Mouse (Mus musculus) limb, embryonic 14.5 days (tissue): ENCODE results near the gene Tecta. TPM values are rescaled to one million over a fixed set of nuclear protein-coding genes. Genes with fewer than 3 reads are reported as not detected.
A peak's percentile ranks its signal among the peaks of the same experiment; 100 is the strongest.

Source experiments
- ATAC-seq: fragments of 200-750 bp; cut with Nextera tagmentation; 2 replicates; pipeline ENCODE4 v1.8.0; 2017; ENCODE audit warnings: low read depth, moderate number of reproducible peaks, moderate TSS enrichment; ENCODE audit not compliant: low FRiP score
- DNase-seq: peaks from one replicate; pipeline ENCODE4 v3.0.0-alpha.2; 2015; ENCODE audit warnings: low spot score
- H3K27ac ChIP-seq: fragments of 300-500 bp; sonication (generic); replicated peaks from 2 replicates; pipeline ENCODE4 v1.5.1; 2014; ENCODE audit warnings: low read depth, mild to moderate bottlenecking, low read length, moderate library complexity, mixed read lengths
- H3K27me3 ChIP-seq: fragments of 300-500 bp; sonication (generic); 2 replicates; pipeline ENCODE4 v1.6.1; 2014; ENCODE audit warnings: low read length, mixed read lengths; ENCODE audit not compliant: control insufficient read depth, insufficient read depth
- H3K36me3 ChIP-seq: fragments of 300-500 bp; sonication (generic); 2 replicates; pipeline ENCODE4 v1.6.1; 2014; ENCODE audit warnings: mild to moderate bottlenecking, low read length, moderate library complexity, mixed read lengths; ENCODE audit not compliant: control insufficient read depth, insufficient read depth
- H3K4me1 ChIP-seq: fragments of 300-500 bp; sonication (generic); 2 replicates; pipeline ENCODE4 v1.6.1; 2014; ENCODE audit warnings: antibody characterized with exemption, low read length, mixed read lengths; ENCODE audit not compliant: control insufficient read depth, insufficient read depth
- H3K4me2 ChIP-seq: fragments of 300-500 bp; sonication (generic); replicated peaks from 2 replicates; pipeline ENCODE4 v1.6.1; 2014; ENCODE audit warnings: low read depth, mild to moderate bottlenecking, low read length, moderate library complexity; ENCODE audit not compliant: severe bottlenecking
- H3K4me3 ChIP-seq: fragments of 300-500 bp; sonication (generic); replicated peaks from 2 replicates; pipeline ENCODE4 v1.5.1; 2014; ENCODE audit warnings: low read length
- H3K9ac ChIP-seq: fragments of 300-500 bp; sonication (generic); 2 replicates; pipeline ENCODE4 v1.6.1; 2014; ENCODE audit warnings: mild to moderate bottlenecking, low read depth, low read length, moderate library complexity; ENCODE audit not compliant: severe bottlenecking
- H3K9me3 ChIP-seq: fragments of 300-500 bp; sonication (generic); 2 replicates; pipeline ENCODE4 v1.6.1; 2016; ENCODE audit warnings: low read length; ENCODE audit not compliant: control insufficient read depth
- POLR2A ChIP-seq: fragments of 200-500 bp; IDR thresholded peaks from 2 replicates; pipeline ENCODE4 v1.8.0; 2012; ENCODE audit warnings: inconsistent platforms, mild to moderate bottlenecking, moderate library complexity, borderline replicate concordance; ENCODE audit not compliant: insufficient read depth, insufficient read length; ENCODE audit errors: extremely low read depth
- WGBS: fragments of 180-500 bp; shearing (Covaris S2); extraction: QIAGEN DNeasy Blood & Tissue Kit; methylation state at CpG from one replicate; pipeline ENCODE4 v1.1.7; 2014; 5-methylcytosine and 5-hydroxymethylcytosine counted together
- polyA plus RNA-seq, 2 experiments: library from polyadenylated mRNA; depleted of rRNA in 1 of 2; stranded (reverse) in 1 of 2; unstranded in 1 of 2; fragments of >200 nt; fragmentation: Nextera tagmentation in 1 of 2; extraction: Ambion mirVana in 1 of 2; gene quantifications; 2 replicates each; pipeline versions ENCODE4 v1.2.1 to v1.2.3; 2012 to 2014

Tecta gene
- polyA plus RNA-seq, 2 experiments = 0.10 to 0.88 TPM

GRCm38 (mm10) chr9:42349791-42350190 is 49.9 kb downstream of the Tecta start:
- Histone ChIP-seq H3K4me2 (no peak overlapping the region), H3K27ac (no peak overlapping the region), H3K4me3 (no peak overlapping the region), H3K9ac (no peak overlapping the region), H3K4me1 (no peaks in the 10 kb centered on the region), H3K27me3 (no peaks in the 10 kb centered on the region), H3K36me3 (no peaks in the 10 kb centered on the region), H3K9me3 (no peaks in the 10 kb centered on the region)
- TF ChIP-seq POLR2A = no peak
- WGBS = 60% methylated on average over 7 of the region's 7 CpGs
- DNase-seq (no peak), ATAC-seq (no peak)

GRCm38 (mm10) chr9:42346297-42346696 is 53.4 kb downstream of the Tecta start:
- H3K36me3 ChIP-seq = no peaks in the 10 kb centered on the region
- peak; percentile 53; the same call in 1 of the 2 replicates for ATAC-seq
- H3K4me2 ChIP-seq = no peak overlapping the region
- no peak for DNase-seq
- H3K9ac ChIP-seq = no peak overlapping the region
- TF ChIP-seq POLR2A = no peak
- no peak overlapping the region for H3K4me3 ChIP-seq
- no peak overlapping the region for H3K27ac ChIP-seq
- no peaks in the 10 kb centered on the region for H3K4me1 ChIP-seq
- H3K27me3 ChIP-seq = no peaks in the 10 kb centered on the region
- H3K9me3 ChIP-seq = no peaks in the 10 kb centered on the region

GRCm38 (mm10) chr9:42339151-42339550 is 60.6 kb downstream of the Tecta start:
- no peak for TF ChIP-seq POLR2A
- no peak for DNase-seq
- Histone ChIP-seq H3K4me3 (no peak overlapping the region), H3K4me2 (no peak overlapping the region), H3K36me3 (no peaks in the 10 kb centered on the region), H3K9me3 (no peaks in the 10 kb centered on the region), H3K27ac (no peak overlapping the region), H3K4me1 (no peaks in the 10 kb centered on the region), H3K27me3 (no peaks in the 10 kb centered on the region), H3K9ac (no peak overlapping the region)
- ATAC-seq = no peak
- WGBS = 60% methylated on average over 4 of the region's 4 CpGs

- no peak for TF ChIP-seq POLR2A
- H3K4me3 ChIP-seq = no peak overlapping the region
- DNase-seq (no peak), ATAC-seq (no peak)
- no peaks in the 10 kb centered on the region for H3K36me3 ChIP-seq
- H3K9me3 ChIP-seq = no peaks in the 10 kb centered on the region
- WGBS = 85% methylated on average over 13 of the region's 13 CpGs
- no peak overlapping the region for H3K9ac ChIP-seq
- H3K4me2 ChIP-seq = no peak overlapping the region
- no peak overlapping the region for H3K27ac ChIP-seq
- no peaks in the 10 kb centered on the region for H3K4me1 ChIP-seq
- H3K27me3 ChIP-seq = no peaks in the 10 kb centered on the region
Measured at GRCm38 (mm10) chr9:42337026-42337425, 62.7 kb downstream of the Tecta start.

GRCm38 (mm10) chr9:42336575-42336974 is 63.2 kb downstream of the Tecta start:
- H3K36me3 ChIP-seq = no peaks in the 10 kb centered on the region
- no peaks in the 10 kb centered on the region for H3K9me3 ChIP-seq
- no peaks in the 10 kb centered on the region for H3K27me3 ChIP-seq
- no peak overlapping the region for H3K27ac ChIP-seq
- 94% methylated on average over 1 of the region's 1 CpGs for WGBS
- DNase-seq (no peak), ATAC-seq (no peak)
- no peak overlapping the region for H3K4me2 ChIP-seq
- no peak overlapping the region for H3K9ac ChIP-seq
- TF ChIP-seq POLR2A = no peak
- H3K4me3 ChIP-seq = no peak overlapping the region
- no peaks in the 10 kb centered on the region for H3K4me1 ChIP-seq

- DNase-seq (no peak), ATAC-seq (no peak)
- Histone ChIP-seq H3K9me3 (no peaks in the 10 kb centered on the region), H3K4me1 (no peaks in the 10 kb centered on the region), H3K36me3 (no peaks in the 10 kb centered on the region), H3K4me2 (no peak overlapping the region), H3K4me3 (no peak overlapping the region), H3K9ac (no peak overlapping the region), H3K27me3 (no peaks in the 10 kb centered on the region), H3K27ac (no peak overlapping the region)
- TF ChIP-seq POLR2A = no peak
- 86% methylated on average over 3 of the region's 3 CpGs for WGBS
Measured at GRCm38 (mm10) chr9:42334885-42335284, 64.8 kb downstream of the Tecta start.
